Mouse (Mus musculus): ENCODE measurements around the gene Prcd.
"Not testable (repeated sequence)": the region's sequence is repeated elsewhere in the genome, so short reads cannot be mapped to it uniquely, and the experiment has no call there.

Prcd gene

GRCm38 (mm10) chr11:116648213-116648921, 5.0 kb upstream of the Prcd start:
- DNase-seq (ENCODE audit: low read depth, low spot score) = no peak

- DNase-seq (ENCODE audit: low read depth, low spot score) = no peak
Observed at GRCm38 (mm10) chr11:116648976-116649375, 4.4 kb upstream of the Prcd start.

- DNase-seq (ENCODE audit: low read depth, low spot score) = no peak
Observed at GRCm38 (mm10) chr11:116649711-116650337, 3.5 kb upstream of the Prcd start.

GRCm38 (mm10) chr11:116650811-116651210, 2.5 kb upstream of the Prcd start:
- DNase-seq (ENCODE audit: low read depth, low spot score) = no peak

- DNase-seq (ENCODE audit: low read depth, low spot score) = no peak
Observed at GRCm38 (mm10) chr11:116651339-116651738, 2.0 kb upstream of the Prcd start.

GRCm38 (mm10) chr11:116652330-116653098, 820 bp upstream of the Prcd start:
- DNase-seq (ENCODE audit: low read depth, low spot score) = no peak

- DNase-seq (ENCODE audit: low read depth, low spot score) = no peak
Observed at GRCm38 (mm10) chr11:116653709-116654221, 431 bp downstream of the Prcd start.

GRCm38 (mm10) chr11:116654255-116654821, 1.0 kb downstream of the Prcd start, which contains the start of gene Cygb:
TSS of gene Cygb (minus strand) at chr11:116654313.
- no peak for DNase-seq (ENCODE audit: low read depth, low spot score)

GRCm38 (mm10) chr11:116656348-116657191, 3.2 kb downstream of the Prcd start:
- no peak for DNase-seq (ENCODE audit: low read depth, low spot score)

GRCm38 (mm10) chr11:116657311-116658223, 4.2 kb downstream of the Prcd start:
- DNase-seq (ENCODE audit: low read depth, low spot score) = peak; percentile 93

- DNase-seq (ENCODE audit: low read depth, low spot score) = no peak
Observed at GRCm38 (mm10) chr11:116658238-116658637, 4.9 kb downstream of the Prcd start.

- no peak for DNase-seq (ENCODE audit: low read depth, low spot score)
Observed at GRCm38 (mm10) chr11:116659027-116659621, 5.8 kb downstream of the Prcd start.

- DNase-seq (ENCODE audit: low read depth, low spot score) = no peak
Observed at GRCm38 (mm10) chr11:116660181-116660580, 6.8 kb downstream of the Prcd start.

GRCm38 (mm10) chr11:116661291-116661947, 8.1 kb downstream of the Prcd start:
- no peak for DNase-seq (ENCODE audit: low read depth, low spot score)

GRCm38 (mm10) chr11:116661948-116662377, 8.6 kb downstream of the Prcd start:
- DNase-seq (ENCODE audit: low read depth, low spot score) = no peak

- no peak for DNase-seq (ENCODE audit: low read depth, low spot score)
Observed at GRCm38 (mm10) chr11:116665289-116665688, 12.0 kb downstream of the Prcd start.

GRCm38 (mm10) chr11:116666566-116666965, 13.2 kb downstream of the Prcd start:
- DNase-seq (ENCODE audit: low read depth, low spot score) = no peak

- not testable (repeated sequence) for DNase-seq (ENCODE audit: low read depth, low spot score)
Observed at GRCm38 (mm10) chr11:116667012-116667411, 13.7 kb downstream of the Prcd start.

GRCm38 (mm10) chr11:116667930-116668329, 14.6 kb downstream of the Prcd start:
- no peak for DNase-seq (ENCODE audit: low read depth, low spot score)

All from embryo, embryonic 11.5 days (tissue).